Mouse (Mus musculus) adrenal gland (tissue): ENCODE results near the gene Mtus2.
"Not testable (repeated sequence)": the region's sequence is repeated elsewhere in the genome, so short reads cannot be mapped to it uniquely, and the experiment has no call there.

Experiments
- intact Hi-C: fragments of 180-260 bp; cut with DNase I; formaldehyde crosslinking; loops from one replicate; pipeline ENCODE4 v1.15.1; 2025
- long read RNA-seq, 2 experiments: library from polyadenylated mRNA; unstranded; transcript quantifications; one replicate each; pipeline ENCODE4 v2.0.0; 2020; ENCODE audit warnings: borderline replicate concordance in 1 of 2; ENCODE audit not compliant: insufficient replicate concordance in 1 of 2

Gene Mtus2
- long read RNA-seq, experiment 1, partial matches to known transcripts = 3 of 8 reads
- long read RNA-seq, experiment 1, other reads (novel, unspliced or antisense) = 1 of 8 reads
- long read RNA-seq, experiment 2, partial matches to known transcripts = 0 of 5 reads
- long read RNA-seq, experiment 2, other reads (novel, unspliced or antisense) = 0 of 5 reads

GRCm38 (mm10) chr5:147956821-147957564 lies at the start of gene Mtus2:
TSS of gene Mtus2 (plus strand) at chr5:147957320.
- intact Hi-C loops = loop anchor here (2.0 kb wide), 1 partner anchor 282 kb away; no protein-coding TSS in a partner anchor

DNA sequence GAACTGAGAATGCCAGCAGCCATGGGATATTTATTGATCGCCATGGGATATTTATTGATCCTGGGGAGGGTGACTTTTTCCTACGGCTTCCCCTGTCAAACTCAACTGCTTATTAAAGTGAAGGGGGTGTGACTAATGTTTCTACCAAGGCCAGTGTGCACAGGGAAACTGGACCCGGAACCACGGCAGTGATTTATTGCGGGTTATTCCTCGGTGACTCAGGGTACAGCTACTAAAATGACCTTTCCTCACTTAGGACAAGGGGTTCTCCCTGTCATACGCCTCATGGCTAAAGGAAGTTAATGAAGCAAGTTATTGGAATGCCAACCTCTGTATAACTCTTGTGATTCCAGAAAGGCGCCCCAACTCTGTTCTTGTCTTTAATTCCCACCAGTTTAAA lies 49.3 kb upstream of the Mtus2 start:
- intact Hi-C loops = no loop called here

GRCm38 (mm10) chr5:147910807-147911509 lies 46.2 kb upstream of the Mtus2 start:
- intact Hi-C loops = no loop called here

GRCm38 (mm10) chr5:147911744-147912143 lies 45.4 kb upstream of the Mtus2 start:
- intact Hi-C loops = no loop called here

- intact Hi-C loops = no loop called here
These were observed 43.8 kb upstream of the Mtus2 start for GRCm38 (mm10) chr5:147913241-147913842.

DNA sequence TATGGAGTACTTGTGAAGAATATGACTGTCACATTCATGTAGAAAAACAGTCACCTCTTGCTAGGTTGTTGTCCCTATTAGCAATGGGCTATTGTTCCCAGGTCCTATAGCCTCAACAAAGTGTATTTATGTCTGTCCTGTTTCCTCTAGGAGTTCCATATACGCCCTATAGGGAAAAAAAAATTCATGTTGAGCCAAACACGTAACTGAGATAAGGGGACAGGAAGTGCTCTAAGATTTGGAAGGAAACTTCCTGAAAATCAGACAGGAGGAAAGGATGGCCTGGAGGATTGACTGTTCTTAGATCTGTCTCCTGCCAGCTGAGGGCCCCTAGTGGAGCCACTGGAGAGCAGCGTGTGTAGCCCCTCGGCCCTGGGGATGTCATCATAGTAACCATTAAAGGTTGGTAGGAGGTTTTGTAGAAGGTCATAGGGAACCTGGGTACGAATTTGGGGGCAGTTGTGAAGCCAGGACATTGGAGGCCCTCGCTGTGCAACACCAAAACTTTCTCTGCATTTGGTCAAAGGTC lies 42.0 kb upstream of the Mtus2 start:
- intact Hi-C loops = no loop called here

- intact Hi-C loops = no loop called here
These were observed 40.9 kb upstream of the Mtus2 start for GRCm38 (mm10) chr5:147916171-147916570.

GRCm38 (mm10) chr5:147918044-147918846 lies 38.9 kb upstream of the Mtus2 start:
- intact Hi-C loops = no loop called here

- intact Hi-C loops = loop anchor here (5.0 kb wide), 1 partner anchor 342 kb away; no protein-coding TSS in a partner anchor
These were observed 32.5 kb upstream of the Mtus2 start for GRCm38 (mm10) chr5:147924621-147925020.

GRCm38 (mm10) chr5:147925935-147926604 lies 31.1 kb upstream of the Mtus2 start:
- intact Hi-C loops = loop anchor here (5.0 kb wide), 1 partner anchor 344 kb away; no protein-coding TSS in a partner anchor

- intact Hi-C loops = loop anchor here (5.0 kb wide), 1 partner anchor 347 kb away; no protein-coding TSS in a partner anchor
These were observed 28.2 kb upstream of the Mtus2 start for GRCm38 (mm10) chr5:147928668-147929497.

DNA sequence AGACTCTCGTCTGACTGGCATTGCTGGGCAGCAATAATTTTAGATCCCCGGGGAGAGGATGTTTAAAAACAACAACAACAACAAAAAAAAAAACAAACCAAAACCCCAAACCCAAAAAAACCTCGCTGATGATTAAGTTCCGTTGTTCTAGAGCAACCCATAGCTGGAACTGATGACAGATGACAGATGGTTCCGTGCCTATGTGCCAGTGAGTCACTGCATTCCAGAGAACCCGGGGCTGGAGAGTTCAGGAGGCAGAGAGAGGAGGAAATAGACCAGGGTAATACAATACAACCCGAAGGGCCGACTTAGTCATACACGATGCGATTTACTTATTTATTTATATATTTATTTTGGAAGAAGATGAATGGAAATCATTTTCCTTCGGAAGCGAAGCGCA lies 22.0 kb upstream of the Mtus2 start:
- intact Hi-C loops = no loop called here

DNA sequence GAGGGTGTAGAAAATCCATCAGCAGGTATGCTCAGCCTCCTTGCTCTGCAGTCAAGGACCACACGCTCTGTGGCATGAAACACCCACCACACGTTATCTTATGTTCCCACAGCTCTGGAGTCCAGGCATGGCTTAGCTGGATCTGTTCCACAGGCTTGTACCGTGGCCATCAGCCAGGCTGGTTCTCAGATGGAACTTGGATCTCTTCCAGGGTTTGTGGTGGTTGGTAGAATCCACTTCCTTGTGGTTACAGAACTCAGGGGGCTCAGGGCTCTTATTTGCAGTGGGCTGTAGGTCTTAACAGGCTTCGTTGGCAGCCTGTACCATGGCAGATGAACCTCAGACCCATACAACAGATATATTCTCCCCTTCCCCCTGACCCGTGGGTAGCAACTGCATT lies 17.9 kb upstream of the Mtus2 start:
- intact Hi-C loops = no loop called here

DNA sequence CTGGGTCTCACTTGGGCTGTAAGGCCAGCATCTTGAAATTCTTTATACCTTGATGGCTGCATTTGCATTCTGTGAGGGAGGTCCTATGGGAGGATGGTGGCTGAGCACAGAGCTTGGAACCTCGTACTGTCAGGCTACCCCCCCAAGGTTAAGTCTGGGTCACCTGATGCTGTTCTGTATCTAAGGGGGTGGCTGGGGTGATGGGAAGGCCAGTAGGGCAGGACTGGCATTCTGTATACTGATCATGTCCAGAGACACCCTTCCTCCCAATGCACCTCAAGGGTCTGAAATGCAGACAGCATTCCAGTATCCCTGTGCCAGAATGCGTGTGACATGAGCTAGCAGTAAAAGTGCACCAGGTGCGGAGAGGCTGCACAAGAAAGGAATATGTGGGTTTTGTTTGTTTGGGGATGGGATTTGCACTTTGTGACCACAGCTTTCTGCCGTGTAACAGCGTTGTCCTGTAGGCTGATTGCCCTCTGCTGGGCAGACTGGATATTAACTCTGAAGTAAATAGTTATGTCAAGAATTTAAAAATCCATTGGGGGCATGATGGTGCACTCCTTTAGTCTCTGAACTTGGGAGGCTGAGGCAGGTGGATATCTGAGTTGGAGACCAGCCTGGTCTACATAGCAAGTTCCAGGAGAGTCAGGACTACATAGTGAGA lies 12.0 kb upstream of the Mtus2 start:
- intact Hi-C loops = no loop called here

GRCm38 (mm10) chr5:147949881-147950280 lies 7.2 kb upstream of the Mtus2 start:
- intact Hi-C loops = no loop called here

DNA sequence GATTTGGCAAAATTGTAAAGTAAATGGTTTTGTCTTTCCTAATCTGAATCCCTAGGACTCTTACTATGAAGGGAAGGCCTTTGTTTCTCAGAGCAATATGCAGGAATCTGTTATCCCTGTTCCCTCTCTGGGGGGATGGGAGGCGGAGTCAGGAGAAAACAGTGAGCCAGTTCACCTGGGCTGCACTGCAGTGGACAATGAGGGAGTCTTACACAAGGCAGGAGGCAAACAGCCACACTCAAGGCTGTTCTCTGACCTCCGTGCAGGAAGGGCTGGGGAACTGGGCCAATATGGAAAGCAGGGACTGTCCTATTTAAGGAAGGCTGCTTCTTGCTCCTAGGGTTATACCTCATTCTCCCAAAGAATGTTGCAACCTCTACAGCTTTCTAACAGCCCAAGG lies 5.4 kb upstream of the Mtus2 start:
- intact Hi-C loops = no loop called here

DNA sequence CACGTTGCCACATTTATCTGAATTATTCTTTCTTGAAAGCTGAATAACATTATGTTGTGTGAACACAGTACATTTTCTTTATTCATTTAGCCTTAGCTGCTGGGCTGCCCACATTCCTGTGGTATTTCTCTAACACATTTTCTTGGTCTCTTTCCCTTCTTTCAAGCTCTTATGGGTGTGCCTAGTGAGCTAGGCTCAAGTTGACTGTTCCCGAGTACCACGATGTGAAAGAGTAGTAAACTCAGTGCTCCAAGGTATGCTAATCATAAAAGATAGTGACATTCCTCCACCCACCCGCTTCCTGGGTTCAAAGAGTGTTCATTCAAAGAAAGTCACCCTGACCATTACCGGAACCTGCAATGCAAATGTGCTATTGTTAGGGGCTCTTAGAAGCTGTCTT lies 3.9 kb upstream of the Mtus2 start:
- intact Hi-C loops = not testable (repeated sequence)

GRCm38 (mm10) chr5:147955671-147956070 lies 1.4 kb upstream of the Mtus2 start:
- intact Hi-C loops = loop anchor here (2.0 kb wide), 1 partner anchor 283 kb away; no protein-coding TSS in a partner anchor
